Mouse (Mus musculus): ENCODE measurements around the gene Tppp3.

The Tppp3 gene

DNA sequence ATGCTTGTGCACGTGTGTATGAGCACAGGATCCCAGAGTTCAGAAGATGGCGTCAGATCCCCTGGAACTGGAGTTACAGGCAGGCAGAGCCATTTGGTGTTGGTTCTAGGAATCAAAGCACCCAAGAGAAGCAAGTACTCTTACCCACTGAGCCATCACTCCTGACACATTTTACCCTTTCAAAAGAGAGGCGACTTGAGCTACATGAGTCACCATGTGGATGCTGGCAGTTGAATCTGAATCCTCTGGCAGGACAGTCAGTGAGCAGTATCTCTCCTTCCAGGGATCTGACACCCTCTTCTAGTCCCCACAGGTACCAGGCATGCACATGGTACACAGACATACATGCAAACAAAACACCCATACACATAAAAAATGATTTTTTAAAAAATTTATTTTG, 16.8 kb upstream of the Tppp3 start:
- peak; percentile 57 for DNase-seq (ENCODE audit: low read depth, low spot score)

DNA sequence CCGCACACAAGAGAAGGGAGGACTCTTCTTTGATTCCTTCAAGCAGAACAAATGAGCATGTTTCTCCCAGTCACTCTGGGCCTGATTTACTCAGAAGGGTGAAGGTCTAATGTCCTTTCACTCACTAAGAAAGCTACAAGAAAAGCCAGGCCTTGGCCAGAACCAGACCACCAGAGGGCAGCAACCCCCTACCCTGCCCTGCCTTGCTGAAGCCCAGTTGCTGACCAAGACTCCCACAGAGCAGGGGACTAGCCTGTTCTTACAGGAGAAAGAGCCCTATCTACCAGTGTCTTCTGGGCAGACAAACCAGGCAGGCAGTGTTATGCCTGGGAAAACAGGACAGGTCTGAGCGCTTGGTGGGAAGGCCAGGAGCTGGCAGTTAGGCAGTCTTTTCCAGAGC, 13.1 kb upstream of the Tppp3 start:
- peak; percentile 95 for DNase-seq (ENCODE audit: low read depth, low spot score)

DNA sequence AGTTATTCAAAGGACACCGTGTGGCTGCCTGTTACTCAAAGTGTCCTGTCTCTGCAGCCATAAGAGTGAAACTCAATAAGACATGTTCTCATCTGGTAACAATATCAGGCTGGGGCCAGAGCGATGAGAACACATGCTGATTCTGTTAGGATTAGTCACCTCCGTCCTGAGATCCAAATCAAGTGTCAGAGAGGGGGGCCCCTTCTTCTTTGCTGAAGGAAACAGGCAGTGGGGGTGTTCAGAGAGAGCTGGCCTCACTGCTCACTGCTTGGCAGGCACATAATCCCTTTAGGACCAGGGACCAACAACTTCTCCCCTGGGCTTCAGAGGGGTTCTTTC, 12.7 kb upstream of the Tppp3 start:
- peak; percentile 92 for DNase-seq (ENCODE audit: low read depth, low spot score)

DNA sequence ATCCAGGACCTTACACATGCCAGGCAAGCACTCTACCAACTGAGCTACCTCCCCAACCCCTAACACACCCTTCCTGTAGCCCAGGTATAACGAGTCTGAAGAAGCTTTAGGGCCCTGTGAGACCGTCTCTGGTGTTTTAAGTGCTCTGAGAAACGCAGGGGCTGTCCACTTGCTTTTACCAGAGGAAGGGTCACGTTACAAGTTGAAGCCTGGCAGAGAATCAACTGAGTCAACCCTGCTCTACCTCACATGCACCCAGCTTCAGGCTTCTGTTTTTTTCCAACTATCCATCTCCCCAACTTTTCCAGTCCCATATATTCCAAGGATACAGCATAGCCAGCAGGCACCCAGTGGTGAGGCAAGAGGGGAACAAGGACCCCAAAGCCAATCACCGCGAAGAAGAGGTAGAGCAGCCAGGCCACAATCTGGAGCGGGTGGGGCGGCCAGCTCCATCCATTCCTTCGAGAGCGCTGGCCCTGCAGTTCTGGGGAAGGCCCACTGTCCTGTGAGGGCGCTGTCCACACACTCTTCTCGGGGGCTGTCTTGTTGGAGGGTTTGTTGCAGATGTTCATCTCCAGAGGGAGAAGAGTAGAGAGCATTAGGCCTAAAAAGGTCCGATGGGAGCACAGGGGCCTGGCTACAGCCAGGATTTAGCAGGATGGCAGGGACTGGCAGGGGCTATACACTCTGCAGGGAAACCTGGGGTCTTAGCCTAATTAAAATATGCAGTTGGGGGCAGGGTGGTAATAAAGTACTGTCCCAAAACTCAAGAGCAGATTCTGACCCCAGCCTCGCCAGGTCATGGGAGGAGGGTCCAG, 12.1 kb upstream of the Tppp3 start:
- peak; percentile 93 for DNase-seq (ENCODE audit: low read depth, low spot score)

DNA sequence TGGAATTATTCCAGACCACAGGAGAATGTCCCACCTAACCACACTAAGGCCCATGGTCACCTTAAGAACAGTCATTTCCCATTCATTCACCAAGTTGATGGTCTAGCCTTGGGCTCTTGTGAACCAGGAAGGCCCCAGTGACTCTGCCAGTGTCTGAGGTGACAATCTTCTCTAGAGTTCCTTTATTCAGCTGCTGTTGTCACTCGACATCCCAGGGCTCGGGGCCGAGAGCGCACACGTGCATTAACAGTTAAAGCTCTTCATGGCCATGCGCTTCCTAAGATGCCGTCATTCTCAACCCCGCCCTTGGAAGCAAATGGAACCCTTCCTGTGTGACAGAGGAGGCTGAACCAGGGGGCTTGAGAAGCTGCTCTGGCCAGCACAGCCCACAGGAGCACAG, 10.8 kb upstream of the Tppp3 start:
- DNase-seq (ENCODE audit: low read depth, low spot score): no peak

DNA sequence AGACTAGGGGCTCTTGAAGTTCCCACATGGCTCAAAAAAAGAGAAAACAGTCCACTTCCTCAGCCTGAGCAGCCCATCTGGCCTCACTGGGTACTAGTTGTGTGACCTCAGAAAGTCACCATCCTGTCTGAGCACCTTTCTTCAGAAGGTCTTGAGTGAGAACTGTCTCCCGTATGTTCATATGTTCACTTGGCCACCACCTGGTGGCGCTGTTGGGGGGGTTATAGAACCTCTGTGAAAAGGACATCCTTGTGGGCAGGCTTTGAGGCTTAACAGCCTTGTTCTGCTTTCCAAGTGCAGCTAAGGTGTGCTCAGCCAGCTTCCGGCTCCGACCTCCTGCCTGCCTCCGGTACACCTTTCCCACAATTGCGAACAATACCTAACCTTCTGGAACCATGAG, 10.1 kb upstream of the Tppp3 start:
- peak; percentile 71 for DNase-seq (ENCODE audit: low read depth, low spot score)

DNA sequence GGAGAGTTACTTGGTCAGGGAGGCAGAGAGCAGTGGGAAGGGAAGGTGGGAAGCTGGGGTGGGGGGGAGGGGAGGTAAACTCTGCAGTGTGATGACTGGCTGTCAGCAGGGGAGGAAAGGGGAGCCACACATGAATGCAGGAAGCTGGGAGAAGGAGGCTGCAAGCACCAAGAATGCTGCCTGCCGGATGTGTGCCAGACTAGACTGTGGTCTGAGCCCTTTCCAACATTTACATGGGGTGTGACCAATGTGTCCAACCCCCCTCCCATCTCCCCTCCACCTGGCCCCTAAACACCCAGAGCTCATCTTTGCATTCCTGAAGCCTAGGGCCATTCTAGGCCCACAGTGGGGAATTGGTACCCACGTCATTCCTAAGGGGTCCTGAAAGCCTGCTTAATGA, 9.7 kb upstream of the Tppp3 start:
- DNase-seq (ENCODE audit: low read depth, low spot score): peak; percentile 29

DNA sequence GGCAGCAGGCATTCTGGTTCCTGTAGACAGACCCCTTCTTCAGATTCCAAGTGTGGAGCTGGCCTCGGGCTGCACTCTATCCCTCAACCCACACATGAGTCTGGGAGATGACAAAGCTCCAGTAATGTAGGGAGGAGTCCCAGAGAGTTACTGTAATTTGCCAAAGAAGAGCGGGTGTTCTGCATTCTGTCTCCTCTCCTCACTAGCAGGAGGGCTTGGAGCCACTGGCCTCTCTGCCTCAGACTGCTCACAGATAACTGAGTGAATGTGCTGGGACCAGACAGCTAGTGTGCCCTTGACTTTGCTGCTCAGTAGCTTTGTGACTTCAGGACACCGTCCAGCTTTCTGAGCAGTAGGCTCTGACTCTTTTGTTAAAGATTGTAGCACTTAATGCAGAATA, 6.5 kb upstream of the Tppp3 start:
- DNase-seq (ENCODE audit: low read depth, low spot score): no peak

DNA sequence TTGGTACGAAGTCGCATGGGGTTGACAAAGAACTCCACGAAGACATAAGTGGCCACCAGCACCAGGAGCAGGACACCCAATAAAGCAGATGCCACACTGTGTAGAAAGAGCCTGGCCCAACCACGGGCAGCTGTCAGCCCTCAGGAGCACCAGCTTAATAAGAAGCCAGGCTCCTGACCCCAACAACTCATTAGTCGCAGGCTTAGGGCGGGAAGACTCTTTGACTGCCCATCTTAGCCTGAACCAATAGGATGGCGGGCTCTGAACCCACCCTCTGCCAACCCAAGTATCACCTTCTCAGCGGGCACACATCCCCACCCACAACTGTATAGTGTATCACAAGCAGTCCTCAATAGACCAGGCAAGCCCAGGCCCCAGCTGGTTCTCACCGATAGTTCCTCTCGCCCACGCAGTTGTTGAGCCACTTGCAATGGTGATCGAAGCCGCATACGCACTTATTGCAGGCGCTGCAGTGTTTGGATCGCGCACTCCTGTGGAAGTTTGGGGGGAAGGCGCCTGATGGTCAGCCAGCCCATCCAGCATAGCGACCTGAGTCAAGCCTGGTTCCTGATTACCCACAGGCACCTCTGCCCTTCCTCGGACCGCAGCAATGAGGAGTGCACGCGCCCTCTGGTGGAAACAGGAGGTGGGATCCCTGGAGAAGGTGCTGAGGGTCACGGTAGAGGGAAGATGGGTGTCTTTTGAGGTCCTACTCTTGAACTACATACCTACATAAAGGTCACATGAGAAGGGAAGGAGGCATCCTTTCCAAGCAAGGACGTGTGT, 5.5 kb upstream of the Tppp3 start:
- peak; percentile 35 for DNase-seq (ENCODE audit: low read depth, low spot score)

DNA sequence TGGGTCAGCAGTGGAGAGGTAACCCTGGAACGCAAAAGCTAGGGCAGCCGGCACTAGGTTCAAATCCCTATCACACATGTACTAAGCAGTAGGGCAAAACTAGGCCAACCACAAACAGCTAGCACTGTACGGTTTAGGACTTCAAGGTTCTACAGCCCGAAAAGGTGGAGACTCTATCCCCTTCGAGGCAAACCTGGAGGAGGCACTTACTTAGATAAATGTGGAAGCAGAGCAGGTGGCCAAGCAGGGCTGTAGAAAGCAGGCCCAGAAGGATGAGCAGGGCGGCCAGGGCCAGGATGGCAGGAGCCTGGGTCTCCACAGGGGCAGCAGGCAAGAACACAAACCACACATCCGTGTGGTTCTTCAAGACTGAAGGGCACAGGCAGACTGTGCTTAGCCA, 4.8 kb upstream of the Tppp3 start:
- DNase-seq (ENCODE audit: low read depth, low spot score): no peak

DNA sequence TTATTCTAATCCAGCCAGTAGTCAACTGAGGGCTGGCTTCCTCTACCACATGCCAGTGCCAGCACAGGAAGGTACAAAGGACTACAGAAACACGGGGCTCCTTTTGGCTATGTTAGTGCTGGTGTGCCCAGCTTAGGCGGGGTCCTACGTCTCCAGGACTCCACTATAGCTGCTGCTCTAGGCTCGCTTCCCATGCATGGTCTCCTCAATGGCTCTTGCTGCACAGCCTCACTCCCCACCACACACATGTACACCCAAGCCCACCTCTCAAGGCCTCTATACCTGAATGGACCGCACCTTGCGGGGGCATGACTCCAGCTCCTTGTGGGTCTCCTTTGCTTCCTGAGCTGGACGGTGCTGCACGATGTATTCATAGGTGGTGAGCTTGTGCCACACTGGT, 4.4 kb upstream of the Tppp3 start:
- DNase-seq (ENCODE audit: low read depth, low spot score): no peak

DNA sequence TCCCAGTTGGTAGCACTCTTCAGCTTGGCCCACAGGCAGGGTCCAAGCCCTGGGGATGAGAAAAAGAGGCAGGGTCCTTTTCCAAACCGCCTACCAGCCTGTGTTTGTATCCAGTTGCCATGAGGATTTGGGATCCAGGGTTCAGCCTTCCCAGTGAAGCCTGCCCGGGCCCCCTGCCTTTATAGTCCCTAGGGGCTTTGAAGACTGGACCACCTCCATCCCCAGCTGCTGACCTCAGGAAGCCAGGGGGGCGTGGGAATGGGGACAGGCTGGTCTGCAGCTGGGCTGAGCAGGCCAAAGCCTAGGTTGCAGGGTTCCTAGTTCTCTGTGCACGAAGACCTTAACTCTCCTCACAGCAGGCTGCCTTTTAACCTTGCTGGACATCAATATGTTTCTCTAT, 3.9 kb upstream of the Tppp3 start:
- DNase-seq (ENCODE audit: low read depth, low spot score): no peak

DNA sequence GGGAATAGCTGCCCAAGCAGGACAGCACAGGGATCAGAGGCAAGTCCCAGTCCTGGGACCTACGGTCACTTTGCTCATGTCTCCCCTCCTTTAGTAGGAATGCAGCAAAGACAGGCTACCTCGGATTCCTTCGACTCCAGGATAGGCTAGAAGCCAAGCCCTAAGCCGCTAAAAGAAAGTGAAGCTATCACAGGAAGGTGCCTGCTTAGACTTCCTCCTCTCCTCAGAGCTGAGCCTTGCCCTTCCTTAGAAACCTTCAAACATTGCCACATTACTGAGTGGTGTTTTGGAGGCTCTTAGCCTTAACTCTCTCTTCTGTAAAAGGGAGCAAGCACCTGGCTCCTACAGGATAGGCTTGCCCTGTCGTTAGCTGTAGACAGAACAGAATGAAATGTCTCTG, 3.4 kb upstream of the Tppp3 start:
- no peak for DNase-seq (ENCODE audit: low read depth, low spot score)

DNA sequence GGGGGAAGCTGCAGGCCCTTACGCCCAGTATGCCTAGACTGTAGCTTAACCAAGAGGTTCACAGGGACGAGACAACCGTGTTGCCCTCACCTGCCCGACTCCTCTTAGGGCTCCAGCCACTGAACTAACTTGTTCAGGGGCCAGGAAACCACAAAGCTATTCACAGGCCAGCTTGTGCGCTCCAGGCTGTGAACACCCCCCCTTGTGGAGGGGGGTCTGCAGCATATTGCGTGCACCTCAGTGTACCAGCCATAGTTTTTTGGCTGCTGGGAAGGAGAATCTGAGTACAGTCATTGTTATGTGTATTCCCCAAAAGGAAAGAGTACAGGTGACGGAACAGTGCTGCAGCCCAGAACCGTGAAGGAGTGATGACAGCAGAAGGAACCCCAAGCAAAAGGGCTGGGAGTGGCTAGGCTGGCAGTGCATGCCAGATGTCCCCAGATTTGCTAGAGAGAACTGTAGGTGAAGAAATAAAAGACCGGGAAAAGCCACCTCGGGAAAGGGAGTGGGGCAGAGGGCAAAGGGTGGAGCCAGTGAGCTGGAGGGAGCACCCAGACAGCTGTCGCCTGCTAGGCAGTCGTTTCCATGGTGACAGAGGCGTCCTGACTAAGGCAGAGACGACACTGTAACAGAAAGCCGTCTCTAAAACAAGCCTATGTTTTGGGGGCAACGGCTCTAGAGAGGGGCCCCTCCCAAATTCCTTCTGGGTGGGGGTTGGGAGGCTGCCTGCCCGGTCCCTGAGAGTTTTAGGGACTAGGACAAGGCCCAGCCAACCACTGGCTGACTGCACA, 2.7 kb upstream of the Tppp3 start:
- no peak for DNase-seq (ENCODE audit: low read depth, low spot score)

DNA sequence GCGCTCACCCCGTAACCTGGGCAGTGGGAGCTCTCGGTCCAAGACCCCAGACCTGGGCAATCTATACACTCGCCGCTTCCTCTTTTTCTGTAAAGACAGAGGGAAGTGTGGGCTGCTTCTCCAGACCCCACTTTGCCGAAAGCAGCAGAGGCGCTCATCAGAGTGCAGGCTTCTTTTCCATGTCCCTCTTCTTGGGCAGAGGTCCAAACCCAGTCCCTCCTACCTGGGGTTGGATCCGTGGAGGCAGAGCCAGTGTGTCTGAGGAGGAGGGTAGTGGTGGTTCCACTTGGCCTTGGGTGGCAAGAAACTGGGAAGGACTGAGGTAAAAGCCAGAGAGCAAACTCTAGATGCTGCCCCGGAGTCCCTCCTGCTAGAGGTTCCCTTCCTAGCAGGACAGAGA, 1.7 kb upstream of the Tppp3 start:
- DNase-seq (ENCODE audit: low read depth, low spot score): no peak

DNA sequence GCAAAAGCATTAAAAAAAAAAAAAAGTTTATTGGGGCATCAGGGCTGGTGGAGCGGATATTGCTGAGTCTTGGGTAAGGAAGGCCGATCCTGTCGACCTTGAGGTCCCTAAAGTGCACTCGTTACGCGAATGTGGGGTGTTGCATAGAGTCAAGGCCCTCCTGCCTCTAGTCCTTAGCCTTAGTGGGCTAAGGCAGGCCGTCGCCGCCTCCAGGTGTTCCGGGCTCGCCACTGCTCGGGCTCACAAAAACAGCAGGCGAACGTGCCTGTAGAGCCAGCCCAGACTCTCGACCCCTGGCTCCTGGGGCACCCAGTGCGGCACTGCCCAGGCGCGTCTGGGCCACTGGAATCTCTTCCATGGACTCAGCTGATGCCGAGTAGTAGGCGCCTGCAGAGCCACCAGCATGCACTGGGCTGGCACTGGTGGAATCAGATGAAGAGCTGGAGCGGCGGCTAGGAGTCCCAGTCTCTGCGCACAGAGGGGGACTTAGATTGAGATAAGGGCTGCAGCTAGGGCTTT, 1.1 kb upstream of the Tppp3 start:
- DNase-seq (ENCODE audit: low read depth, low spot score): no peak

DNA sequence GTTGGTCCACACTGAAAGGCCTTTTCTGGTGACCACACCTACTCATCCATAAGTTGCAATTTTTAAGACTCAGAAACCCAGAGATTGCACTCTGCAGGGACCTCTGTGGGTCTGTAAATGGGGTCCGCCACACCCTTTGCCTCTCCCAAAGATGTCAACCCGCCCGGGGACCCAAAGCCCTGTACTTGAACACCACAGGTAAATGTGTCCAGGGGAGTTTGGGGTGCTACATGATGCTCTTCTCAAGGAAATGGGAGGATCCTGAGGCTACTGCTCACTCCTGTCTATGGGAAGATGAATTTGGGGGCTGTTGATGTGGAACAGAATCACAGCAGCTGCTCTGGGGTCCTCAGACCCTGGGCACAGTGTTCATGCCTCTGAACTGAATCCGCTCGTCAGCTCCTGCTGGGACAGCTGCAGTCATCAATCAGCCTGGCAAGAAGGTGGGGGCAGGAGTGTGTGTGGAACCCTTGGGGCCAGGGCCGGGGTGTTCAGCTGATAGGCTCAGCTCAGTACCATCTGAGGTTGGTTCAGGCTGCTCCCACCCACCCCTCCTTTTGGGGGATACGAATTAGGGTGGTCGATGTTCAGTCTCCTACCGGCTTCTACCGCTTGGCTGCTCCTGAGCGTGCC, 529 bp downstream of the Tppp3 start:
- no peak for DNase-seq (ENCODE audit: low read depth, low spot score)

DNA sequence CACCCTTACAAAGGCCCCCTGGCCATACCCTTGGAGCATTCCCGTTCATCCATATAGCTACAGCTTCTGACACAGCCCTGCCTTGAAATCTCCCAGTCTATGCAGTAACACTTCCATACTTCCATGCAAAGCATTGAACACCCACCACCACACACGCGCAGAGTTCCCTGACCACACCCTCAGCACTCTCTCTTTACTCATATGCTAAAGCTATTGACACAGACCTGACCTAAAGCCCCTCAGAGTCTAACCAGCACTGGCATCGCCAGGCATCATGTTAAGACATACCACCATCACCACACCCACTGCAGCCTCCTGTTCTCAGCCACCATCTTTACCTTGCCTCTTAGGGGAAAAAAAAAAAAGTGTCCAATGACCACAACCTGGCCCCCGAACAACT, 1.1 kb downstream of the Tppp3 start:
- no peak for DNase-seq (ENCODE audit: low read depth, low spot score)

DNA sequence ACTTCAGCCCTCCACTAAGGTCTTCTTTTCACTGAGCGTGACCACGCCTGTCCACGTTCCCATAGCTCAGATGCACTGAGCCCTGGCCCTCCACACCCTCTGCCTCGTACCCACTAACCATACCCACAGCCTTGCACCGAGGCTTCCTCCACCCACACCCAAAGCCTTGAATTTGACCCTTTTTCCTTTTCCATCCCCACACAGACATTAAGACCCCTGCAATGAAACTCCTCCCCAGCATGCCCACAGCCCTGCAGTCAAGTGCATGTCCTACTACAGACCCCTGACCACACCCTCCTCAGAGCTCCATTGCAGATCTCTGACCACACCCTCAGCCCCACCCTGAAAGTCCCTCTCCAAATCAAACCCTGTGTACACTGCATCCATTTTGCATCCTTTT, 1.5 kb downstream of the Tppp3 start:
- DNase-seq (ENCODE audit: low read depth, low spot score): no peak

DNA sequence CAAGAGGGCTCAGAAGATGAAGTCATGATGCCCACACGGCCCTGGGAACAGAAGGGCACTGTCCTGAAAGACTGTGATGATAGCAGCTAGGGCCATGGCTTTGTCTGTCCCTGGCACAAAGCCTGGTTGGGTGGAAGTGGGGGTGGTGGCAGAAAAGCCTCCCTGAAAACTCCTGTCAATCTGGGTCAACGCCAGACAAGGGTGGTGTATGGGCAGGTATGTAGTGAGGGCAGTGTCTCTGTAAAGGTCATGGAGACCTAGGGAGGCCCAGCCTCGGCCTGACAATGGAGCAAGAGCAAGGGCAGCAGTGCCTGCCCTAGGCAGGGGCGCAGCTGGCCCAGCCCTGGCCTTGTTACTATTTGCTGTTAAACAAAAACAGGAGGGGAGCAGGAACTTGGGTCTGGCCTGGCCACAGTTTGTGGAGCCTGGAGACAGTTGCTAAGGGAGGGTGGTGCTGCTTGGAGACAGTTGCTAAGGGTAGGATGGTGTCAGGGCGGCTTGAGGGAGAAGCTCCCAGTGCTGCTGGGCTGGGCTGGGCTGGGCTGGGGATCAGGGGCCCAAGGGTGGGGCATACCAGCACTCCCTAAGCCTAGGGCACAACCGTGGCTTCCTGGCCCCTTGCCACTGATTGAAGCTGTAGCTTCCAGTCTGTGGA, 2.2 kb downstream of the Tppp3 start:
- no peak for DNase-seq (ENCODE audit: low read depth, low spot score)

DNA sequence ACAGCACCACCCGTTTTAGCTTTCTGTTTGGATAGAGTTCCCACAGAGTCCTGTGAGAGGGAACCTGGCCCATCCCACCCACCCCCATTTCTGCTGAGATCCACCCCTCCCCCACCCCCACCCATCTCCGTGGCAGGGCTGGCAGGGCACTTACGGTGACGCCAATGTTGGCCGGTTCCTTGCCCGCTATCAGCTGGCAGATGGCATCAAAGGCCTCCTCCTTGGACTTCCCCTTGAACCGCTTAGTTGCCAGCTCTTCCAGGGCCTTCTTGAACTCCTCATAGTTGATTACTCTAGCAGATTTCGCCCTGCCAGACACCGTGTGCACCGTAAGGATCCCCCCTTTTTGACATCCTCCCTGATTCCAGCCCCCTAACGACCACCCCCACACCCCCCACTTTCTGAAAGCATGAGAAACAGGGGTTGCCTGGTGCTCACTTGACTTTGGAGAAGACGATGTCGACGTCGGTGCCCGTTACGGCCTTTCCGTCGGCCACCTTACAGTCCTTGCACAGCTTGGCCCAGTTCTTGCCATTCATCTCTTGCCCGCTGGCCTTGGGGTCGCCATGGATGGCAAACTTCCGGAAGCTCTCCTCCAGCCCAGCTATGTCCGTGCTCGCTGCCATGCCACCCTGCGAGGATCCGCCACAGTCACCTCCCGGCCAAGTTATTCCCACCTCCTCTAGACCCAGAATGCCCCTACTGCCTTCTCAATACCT, 3.2 kb downstream of the Tppp3 start:
- no peak for DNase-seq (ENCODE audit: low read depth, low spot score)
